Mouse (Mus musculus) heart, postnatal 10 days (tissue): ENCODE data around the gene Rbm20. TPM values are rescaled to one million over a fixed set of nuclear protein-coding genes. Genes with fewer than 3 reads are reported as not detected.
A peak's percentile ranks its signal among the peaks of the same experiment; 100 is the strongest.
"Not testable (repeated sequence)": the region's sequence is repeated elsewhere in the genome, so short reads cannot be mapped to it uniquely, and the experiment has no call there.

Source experiments
- DNase-seq, 2 experiments: peaks; one replicate each; pipeline ENCODE4 v3.0.0; 2021
- intact Hi-C: fragments of 180-260 bp; cut with DNase I; formaldehyde crosslinking; loops from one replicate; pipeline ENCODE4 v1.15.1; 2025
- total RNA-seq, 2 experiments: library from RNA; stranded (reverse); gene quantifications; 2 replicates each; pipeline ENCODE4 v1.2.3; 2021

The Rbm20 gene
- total RNA-seq, 2 experiments from 2014 or later = 257 to 294 TPM

DNA sequence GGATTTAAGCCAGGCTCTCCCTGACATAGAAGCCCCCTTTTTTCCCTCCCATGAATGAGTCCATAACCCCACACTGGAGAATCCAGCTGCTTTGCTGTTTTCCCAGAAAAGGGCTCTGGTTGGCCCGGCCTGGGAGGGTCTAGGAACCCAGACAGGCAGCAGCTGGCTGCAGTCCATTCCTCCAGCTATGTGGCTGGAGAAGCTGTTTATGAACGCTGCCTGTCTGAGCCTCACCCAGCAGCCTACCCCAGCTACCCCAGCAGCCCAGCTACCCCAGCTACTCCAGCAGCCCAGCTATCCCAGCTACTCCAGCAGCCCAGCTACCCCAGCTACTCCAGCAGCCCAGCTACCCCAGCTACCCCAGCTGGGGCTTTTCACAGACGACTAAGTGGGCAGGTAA is 215.0 kb downstream of the Rbm20 start, which contains the start of gene Pdcd4:
TSS of gene Pdcd4 (plus strand) at position 171 of the 400 bp plus-strand sequence.
- DNase-seq = peak; percentile 49 to 59
- intact Hi-C loops = no loop called here

DNA sequence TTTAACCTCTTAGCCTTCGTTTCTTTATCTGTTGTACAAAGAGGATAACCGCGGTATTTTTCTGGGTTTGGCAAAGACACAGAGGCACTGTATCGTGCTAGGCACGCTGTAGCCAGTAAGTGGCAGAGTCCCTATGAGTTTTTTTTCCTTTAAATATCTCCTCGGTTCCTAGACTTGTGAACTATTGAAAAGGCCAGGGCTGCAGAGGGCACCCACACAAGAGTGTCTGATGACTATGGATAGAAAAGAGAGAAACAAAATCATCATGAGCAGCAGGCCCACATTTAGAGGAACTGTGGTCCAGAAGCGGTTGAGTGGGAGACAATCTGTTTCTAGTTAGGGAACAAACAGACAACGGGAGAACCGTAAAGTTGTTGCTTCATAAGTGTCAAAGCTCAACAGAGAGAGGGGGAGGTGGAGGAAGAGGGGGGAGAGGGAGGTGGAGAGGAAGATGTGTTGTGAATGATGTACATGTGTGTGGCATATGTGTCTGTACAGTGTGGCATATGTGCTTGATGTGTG is 215.8 kb downstream of the Rbm20 start:
- no peak for DNase-seq
- intact Hi-C loops = no loop called here

DNA sequence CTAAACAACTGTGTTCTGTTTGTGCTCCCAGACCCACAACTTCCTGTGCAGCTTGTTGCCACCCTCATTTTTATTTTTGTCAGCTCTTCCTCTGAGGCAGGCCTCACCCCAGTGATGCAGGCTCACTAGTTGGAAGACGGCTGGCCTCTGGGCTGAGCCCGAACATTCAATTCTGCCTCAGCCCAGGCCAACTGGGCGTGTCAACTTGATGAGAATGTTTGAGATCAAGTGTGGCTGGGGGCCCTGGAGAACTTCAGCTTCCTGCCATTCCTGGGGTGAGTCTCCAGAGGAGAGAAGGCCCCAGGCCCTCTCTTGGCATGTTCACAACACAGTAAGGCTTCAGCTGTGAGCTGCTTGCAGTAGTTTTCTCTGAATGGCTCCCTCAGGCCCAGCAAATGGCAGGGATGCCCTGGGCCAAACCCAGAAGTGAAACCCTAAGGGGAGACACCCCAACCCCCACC is 216.6 kb downstream of the Rbm20 start:
- DNase-seq = peak; percentile 65 to 72
- intact Hi-C loops = no loop called here

- no peak for DNase-seq
- intact Hi-C loops = no loop called here
Observed at GRCm38 (mm10) chr19:53894538-53895121, 217.5 kb downstream of the Rbm20 start.

GRCm38 (mm10) chr19:53898046-53898445 is 220.9 kb downstream of the Rbm20 start:
- peak; percentile 52 to 68 for DNase-seq
- intact Hi-C loops = no loop called here

GRCm38 (mm10) chr19:53898498-53898897 is 221.4 kb downstream of the Rbm20 start:
- peak in 1 of 2 experiments; percentile 43 for DNase-seq
- intact Hi-C loops = no loop called here

DNA sequence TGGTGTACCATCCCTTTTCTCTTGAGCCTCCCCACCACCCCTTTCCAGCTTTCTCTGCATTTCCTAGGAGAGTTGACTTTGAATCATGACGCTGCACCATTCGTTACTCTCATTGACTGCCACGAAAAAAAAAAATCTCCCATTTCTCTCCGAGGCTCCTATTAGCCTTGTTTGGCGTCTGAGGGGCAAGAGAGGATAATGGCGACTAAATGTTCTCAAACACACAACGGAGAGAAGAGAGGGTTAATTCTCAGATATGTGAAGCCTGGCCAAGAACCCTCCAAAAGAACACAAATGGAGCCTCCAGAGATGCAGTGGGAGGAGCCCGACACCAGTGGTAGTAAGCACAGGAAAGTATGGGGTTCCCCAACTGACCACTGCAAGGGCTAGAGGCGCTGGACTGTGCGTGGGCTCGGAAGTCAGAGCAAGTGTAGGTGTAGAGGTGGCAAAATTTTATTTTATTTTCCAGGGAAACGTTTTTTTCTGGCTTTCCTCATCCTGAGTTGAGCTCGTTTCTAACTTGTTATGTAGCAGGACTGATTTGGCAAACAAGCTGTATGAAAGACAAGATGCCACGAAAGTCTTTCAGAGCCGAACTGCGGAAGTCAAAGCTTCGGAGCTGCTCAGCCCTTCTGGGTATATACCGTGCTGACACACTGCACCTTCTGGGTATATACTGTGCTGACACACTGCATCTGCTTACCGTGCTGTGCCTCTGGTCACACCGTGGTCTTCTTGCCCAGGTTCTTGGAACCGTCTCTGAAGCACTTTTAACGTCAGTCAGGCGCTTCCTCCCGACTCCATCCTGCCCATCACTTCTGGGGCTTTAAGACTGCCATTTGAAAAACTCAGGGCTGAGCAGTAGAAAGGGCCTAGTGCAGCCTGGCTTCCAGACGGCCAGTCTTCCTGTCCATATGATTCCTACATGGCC is 222.1 kb downstream of the Rbm20 start:
- DNase-seq = no peak
- intact Hi-C loops = no loop called here

DNA sequence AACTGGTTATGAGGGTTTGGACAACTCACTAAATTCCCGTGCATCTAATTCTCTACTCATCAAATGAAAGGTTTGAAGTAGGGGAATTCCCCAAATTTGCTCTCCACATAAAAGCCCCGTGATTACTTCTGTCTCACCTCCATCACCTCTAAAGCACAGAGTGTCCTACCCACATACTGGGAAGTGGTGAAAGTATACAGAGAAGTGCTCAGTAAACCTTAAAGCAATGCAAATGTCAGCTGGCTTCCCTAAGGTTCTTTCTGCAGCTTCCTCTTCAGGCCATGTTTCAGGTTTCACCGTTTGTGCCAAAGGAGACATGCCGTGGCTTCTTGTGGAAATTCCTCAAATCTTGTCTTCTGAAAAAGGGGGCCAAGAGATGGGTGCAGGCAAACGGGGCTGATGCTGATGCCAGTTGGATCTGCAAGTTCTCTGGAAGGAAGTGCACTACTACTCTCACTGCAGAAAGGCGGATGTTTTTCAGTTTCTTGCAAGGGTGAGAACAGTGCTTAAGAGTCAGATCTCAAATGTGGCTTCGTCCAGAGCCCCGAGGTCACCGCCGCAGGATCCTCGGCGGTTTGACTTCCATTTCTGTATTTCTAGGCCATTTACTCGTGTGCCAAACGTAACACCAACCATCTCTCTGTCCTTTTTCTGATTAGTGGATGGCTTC is 223.0 kb downstream of the Rbm20 start:
- intact Hi-C loops = loop anchor here (5.0 kb wide), 2 partner anchors 42 to 128 kb away; partner anchors contain the start of genes Bbip1 and Shoc2
- no peak for DNase-seq

- intact Hi-C loops = loop anchor here (5.0 kb wide), 2 partner anchors 40 to 130 kb away; partner anchors contain the start of genes Bbip1 and Shoc2
- no peak for DNase-seq
Observed at GRCm38 (mm10) chr19:53901931-53902738, 225.0 kb downstream of the Rbm20 start.

- peak; percentile 95 to 96 for DNase-seq
- intact Hi-C loops = loop anchor here (5.0 kb wide), 2 partner anchors 39 to 131 kb away; partner anchors contain the start of genes Bbip1 and Shoc2
Observed at GRCm38 (mm10) chr19:53902739-53903487, 225.8 kb downstream of the Rbm20 start.

DNA sequence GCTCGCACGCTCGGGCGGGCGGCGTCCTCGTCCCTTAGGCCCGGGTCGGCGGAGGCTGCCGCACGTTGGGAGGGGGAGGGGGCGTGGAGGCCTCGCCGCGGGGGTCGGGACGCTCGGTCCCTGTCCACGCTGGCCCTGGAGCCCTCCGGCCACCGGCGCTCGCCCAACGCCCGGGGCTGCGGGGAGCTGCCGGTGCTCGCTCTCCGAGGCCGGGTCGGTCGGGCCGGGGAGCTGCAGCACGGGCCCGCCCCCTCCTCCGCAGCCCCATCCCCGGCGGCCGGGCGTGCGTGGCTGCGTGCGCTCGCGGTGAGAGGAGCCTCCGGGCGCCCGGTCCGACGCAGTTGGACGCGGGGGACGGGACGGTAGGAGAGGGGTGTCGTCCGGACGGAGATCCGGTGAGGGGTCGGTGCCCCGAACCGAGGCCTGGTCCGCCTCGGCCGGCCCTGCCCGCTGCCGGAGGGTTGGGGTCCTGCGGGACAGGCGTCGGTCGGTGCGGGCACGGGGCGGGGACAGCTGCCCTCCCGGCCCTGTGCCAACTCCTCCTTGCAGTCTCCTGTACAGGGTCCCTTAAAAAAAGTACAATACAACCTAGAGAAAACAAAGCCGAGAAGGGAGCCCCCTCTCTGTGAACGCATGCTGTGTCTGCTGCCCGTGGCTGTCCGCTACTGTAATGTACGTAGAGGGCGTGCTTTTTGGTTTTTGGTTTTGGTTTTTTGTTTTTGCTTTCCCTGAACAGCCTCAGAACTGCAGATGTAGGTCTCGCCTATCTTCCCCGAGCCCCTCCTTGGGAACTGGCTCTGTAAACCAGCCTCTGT is 226.6 kb downstream of the Rbm20 start:
- intact Hi-C loops = loop anchor here (5.0 kb wide), 2 partner anchors 39 to 131 kb away; partner anchors contain the start of genes Bbip1 and Shoc2

DNA sequence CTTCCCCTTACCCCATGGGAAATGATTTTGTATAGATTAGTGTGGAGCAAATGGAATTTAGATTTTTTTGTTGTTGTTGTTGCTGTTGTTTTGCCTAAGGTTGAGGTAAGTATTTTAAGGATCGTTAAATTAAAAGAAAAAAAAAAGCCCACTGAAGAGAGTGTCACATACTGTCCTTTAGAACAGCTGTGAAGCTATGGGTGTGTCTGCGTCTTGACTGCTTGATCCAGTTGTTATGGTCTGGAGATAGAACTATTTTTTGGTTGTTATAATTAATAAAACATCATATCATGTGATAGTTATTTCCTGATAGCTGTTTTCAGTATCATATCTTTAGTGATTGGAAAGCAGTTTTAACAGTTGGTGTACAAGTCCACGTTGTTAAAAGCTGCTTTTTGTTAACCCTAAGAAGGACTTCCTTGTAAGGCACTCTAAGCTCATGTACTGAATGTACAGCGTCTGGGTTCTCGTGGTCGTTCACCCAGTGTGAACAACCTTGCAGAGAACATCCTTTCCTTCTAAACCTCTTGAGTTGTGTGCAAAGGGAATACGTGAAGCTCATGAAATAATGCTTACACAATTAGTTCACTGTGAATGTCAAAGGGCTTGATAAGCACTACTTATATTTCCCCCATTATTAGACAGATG is 227.9 kb downstream of the Rbm20 start:
- no peak for DNase-seq
- intact Hi-C loops = loop anchor here (5.0 kb wide), 2 partner anchors 37 to 133 kb away; partner anchors contain the start of genes Bbip1 and Shoc2

More for the DNA sequence above, 226.6 kb downstream of the Rbm20 start:
- DNase-seq = peak; percentile 65 to 69

- DNase-seq = no peak
- intact Hi-C loops = no loop called here
Observed at GRCm38 (mm10) chr19:53906033-53906702, 229.1 kb downstream of the Rbm20 start.

GRCm38 (mm10) chr19:53906703-53907070 is 229.6 kb downstream of the Rbm20 start:
- DNase-seq, intact Hi-C loops: not testable (repeated sequence)

GRCm38 (mm10) chr19:53914950-53915349 is 237.8 kb downstream of the Rbm20 start:
- intact Hi-C loops = no loop called here
- no peak for DNase-seq
